Mouse (Mus musculus): ENCODE data around the gene Pou6f2.

Pou6f2 gene

GRCm38 (mm10) chr13:18218566-18219234 is 178.8 kb downstream of the Pou6f2 start:
- in situ Hi-C loops (cut with MboI) = no loop called here

DNA sequence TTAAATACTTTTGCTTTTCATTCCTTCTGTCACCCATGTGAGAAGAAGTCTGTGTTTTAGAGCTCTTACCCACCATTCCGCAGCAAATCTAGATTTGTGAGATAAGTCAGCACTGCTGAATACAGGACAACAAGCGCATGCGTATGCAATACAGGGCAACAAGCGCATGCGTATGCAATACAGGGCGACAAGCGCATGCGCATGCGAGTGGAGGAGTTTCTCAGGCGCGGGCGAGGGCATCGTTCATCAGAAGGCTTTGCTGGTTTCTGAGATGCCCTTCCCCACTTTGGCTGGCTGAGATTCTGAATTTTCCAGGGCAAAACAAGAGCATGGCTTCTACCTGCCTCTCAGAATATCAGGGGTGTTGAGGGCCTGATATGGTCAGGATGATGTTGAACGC is 186.2 kb downstream of the Pou6f2 start:
- in situ Hi-C loops (cut with MboI) = no loop called here

- in situ Hi-C loops (cut with MboI) = no loop called here
These were observed 192.8 kb downstream of the Pou6f2 start for GRCm38 (mm10) chr13:18204476-18205250.

DNA sequence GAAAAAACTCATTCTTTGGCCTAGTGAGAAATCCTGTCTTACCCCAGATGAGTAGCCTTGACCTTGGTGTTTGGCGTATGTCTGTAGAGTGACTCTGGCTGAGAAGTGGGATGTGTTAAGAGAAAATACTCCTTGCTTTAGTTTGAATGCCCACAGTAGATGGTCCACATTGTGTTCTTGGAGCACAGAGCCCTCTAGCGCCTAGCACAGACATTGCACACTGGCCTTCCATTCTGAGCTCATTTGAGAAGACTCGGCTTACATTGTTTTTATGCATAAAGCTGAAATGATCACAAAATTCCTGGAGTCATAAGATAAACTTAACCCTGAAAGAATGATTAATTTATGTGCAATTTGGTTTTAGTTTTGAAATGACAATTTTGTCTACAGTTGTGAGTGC is 223.5 kb downstream of the Pou6f2 start:
- in situ Hi-C loops (cut with MboI) = no loop called here

GRCm38 (mm10) chr13:18173021-18173420 is 224.5 kb downstream of the Pou6f2 start:
- in situ Hi-C loops (cut with MboI) = no loop called here

DNA sequence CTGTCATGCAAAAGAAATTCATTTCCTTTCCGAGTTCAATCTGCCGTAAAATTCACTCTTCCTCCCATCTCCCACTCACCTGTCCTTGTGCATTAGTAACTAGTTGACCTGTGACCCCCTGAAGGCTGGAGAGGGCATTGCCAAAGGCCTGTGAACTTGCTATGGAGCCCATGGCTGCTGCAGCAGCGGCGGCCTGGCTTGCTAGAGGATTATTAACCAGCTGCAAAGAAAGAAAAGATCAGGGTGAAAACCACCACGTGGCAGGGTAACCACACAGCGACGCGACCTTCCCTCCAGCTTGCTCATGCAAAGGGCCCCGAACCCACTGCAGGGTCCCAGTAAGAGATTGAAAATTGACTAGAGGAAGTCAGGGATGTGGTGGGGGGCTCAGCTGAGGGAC is 225.2 kb downstream of the Pou6f2 start:
- in situ Hi-C loops (cut with MboI) = no loop called here

- in situ Hi-C loops (cut with MboI) = no loop called here
These were observed 233.3 kb downstream of the Pou6f2 start for GRCm38 (mm10) chr13:18164182-18164581.

DNA sequence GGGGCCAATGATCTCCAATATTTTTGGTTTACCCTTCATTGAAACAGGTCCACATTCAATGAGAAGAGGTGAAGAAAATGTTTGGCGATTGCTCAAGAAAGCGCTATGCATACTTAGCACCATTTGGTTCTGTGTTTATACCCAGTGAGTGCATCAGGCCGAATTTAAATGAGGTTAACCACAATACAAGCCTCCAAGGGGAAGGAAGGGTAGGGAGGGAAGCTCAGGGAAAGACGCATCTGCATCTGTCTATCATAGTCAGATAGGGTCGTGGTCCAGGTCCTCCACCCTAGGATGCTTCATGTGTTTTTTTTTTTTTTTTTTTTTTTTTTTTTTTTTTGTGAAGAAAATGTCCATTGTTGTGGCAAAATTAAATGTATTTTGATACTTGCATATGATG is 236.9 kb downstream of the Pou6f2 start:
- in situ Hi-C loops (cut with MboI) = no loop called here

GRCm38 (mm10) chr13:18153949-18154582 is 243.4 kb downstream of the Pou6f2 start:
- in situ Hi-C loops (cut with MboI) = no loop called here

- in situ Hi-C loops (cut with MboI) = no loop called here
These were observed 263.8 kb downstream of the Pou6f2 start for GRCm38 (mm10) chr13:18133646-18134045.

GRCm38 (mm10) chr13:18133193-18133592 is 264.3 kb downstream of the Pou6f2 start:
- in situ Hi-C loops (cut with MboI) = no loop called here

GRCm38 (mm10) chr13:18131324-18131723 is 266.2 kb downstream of the Pou6f2 start:
- in situ Hi-C loops (cut with MboI) = no loop called here

GRCm38 (mm10) chr13:18129697-18130096 is 267.8 kb downstream of the Pou6f2 start:
- in situ Hi-C loops (cut with MboI) = no loop called here

GRCm38 (mm10) chr13:18128826-18129225 is 268.7 kb downstream of the Pou6f2 start:
- in situ Hi-C loops (cut with MboI) = no loop called here

DNA sequence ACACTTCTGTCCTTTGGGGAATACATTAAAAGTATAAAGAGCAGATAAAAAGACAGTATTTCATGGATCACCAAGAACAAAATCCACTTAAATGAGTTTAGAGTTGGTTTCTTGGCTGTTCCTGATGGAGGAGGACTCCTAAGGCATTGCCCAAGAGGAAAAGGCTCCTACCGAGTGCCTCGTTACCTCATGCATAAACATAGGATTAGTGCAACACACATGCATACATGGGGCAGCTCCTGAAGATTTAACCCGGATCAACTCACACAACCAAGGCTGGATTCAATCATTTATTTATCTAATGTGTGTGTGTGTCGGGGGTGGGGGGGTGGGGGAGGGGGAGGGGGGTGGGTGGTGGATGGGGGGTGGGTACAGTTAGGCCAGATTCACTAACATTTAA is 269.4 kb downstream of the Pou6f2 start:
- in situ Hi-C loops (cut with MboI) = no loop called here

DNA sequence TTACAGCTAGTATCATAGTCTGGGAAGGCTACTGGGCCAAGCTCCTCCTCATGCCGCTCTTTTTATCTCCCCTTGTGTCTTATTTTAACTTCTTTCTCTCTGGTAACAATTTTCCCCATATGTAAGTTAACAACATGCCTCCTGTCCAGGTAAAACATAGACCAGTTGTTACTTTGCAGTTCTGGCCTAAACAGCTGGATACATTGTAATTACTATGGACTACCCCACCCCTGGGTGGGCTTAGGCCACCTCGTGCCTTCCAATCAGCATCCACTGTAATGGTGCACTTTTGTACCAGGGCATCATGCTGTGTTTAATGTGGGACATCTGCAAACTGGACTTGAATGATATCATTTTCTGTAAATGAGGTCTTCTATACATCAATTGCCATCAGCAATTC is 271.4 kb downstream of the Pou6f2 start:
- in situ Hi-C loops (cut with MboI) = no loop called here

- in situ Hi-C loops (cut with MboI) = no loop called here
These were observed 272.1 kb downstream of the Pou6f2 start for GRCm38 (mm10) chr13:18125226-18126000.

GRCm38 (mm10) chr13:18124368-18124767 is 273.1 kb downstream of the Pou6f2 start:
- in situ Hi-C loops (cut with MboI) = no loop called here

DNA sequence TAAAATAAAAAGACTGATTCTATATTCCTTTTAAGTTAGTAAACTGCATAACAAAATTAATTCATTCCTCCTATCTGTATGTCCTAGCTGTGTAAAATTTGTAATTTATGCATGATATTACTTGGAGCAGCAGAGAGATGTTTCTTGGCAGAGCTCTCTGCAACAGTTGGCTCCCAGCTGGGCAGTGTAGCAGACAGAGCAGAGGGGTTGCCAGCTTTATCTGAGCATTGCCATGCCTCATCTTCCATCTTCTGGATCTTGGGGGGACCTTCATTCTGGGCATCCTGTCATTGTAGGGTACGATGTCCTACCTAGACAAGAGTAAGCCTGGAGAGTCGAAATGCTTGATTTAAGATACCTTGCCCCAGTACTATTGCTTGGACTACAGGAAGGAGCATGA is 277.1 kb downstream of the Pou6f2 start:
- in situ Hi-C loops (cut with MboI) = no loop called here

DNA sequence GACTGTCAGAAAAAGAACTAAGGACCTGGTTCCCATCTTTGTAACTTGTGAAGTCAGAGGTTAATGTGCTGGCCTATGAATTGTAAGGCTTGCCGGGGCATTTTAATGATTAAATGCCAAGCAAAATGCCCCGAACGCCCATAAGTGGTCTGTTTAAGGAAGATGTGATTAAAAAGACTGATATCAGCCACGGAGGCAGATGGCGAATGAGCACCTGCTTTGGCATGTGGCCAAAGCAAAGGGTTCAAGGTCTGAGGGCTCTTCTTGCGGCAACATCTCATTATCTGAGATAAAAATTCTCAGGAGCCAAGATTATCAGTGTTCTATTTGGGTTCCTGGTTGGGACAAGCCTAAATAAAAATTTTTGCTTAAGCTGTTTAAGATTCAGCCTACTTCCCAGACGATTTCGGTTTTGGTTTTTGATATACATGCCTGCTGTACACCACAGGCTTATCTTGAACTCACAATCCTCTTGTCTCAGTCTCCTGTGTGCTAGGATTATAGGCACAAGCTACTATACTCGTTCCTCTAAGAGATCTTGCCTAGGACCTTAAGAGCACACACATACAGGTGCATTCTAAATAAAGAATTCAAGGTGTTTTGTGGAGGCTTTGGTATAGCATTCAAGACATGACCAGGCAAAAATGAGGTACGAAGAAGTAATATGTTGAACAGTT is 315.9 kb downstream of the Pou6f2 start:
- in situ Hi-C loops (cut with MboI) = no loop called here

Measured in mature B cell (primary cell).